Mouse (Mus musculus) cerebellum, postnatal 14 days (tissue): ENCODE results near the gene 4931423N10Rik.
A peak's percentile ranks its signal among the peaks of the same experiment; 100 is the strongest.

ENCODE experiments used
- DNase-seq, 2 experiments: peaks; one replicate each; pipeline ENCODE4 v3.0.0; 2021; ENCODE audit warnings: mixed read lengths in 2 of 2

Gene 4931423N10Rik

DNA sequence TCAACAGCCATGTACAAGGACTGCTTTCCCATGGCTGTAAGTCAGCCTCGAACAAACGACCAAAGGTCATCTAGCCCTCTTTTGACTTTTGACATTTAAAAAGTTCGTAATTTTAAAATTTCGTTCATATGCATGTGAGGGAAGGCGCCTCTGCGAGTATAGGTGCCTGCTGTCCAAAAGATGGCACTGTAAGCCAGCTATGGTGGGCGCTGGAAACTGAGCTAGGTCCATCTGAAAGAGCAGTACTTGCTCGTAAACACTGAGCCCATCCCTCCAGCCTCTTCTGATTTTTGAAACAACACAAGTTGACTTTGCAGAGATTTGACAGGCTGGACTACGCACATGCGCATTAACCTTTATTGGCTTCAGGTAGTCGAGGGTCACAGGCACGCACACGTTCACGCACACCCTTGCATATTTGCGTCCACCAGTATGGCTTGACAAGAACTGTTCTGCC lies at the start of gene 4931423N10Rik:
Gene 4931423N10Rik (plus strand): TSS at position 407 of the 457 bp plus-strand sequence.
- peak; percentile 8 to 10 for DNase-seq

DNA sequence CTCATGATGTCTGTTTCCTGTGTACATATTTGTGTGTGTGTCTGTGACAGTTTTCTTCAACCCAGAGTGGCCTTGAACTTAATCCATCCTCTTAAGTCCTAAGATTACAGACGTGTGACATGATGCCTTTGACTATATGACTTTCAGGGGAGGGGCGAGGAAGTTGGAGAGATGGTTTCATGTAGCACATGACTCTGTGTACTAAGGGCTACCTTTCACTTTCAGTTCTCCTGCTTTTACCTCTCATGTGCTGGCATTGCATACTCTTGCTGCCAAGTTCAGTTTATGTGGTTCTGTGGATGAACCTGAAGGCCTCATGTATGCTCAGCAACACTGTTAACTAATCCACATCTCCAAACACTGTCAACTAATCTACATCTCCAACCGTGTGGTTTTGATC lies 35.0 kb upstream of the 4931423N10Rik start:
- DNase-seq: no peak

DNA sequence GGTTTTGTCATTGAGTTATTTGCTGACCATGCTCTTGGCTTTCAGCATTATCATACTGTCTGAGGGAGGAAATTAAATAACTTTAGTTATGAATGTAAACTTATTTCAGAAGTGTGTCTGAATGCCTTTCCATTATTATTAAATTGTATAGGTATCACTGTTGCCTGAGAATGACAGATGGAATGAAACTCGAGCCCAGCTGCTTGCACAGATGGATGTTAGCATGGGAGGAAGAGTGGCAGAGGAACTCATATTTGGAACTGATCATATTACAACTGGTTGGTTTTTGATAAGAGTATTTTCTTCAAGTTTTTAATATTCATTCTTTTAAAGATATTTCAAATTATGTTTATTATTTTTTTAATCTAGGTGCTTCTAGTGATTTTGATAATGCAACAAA lies 12.9 kb upstream of the 4931423N10Rik start:
- DNase-seq: no peak

DNA sequence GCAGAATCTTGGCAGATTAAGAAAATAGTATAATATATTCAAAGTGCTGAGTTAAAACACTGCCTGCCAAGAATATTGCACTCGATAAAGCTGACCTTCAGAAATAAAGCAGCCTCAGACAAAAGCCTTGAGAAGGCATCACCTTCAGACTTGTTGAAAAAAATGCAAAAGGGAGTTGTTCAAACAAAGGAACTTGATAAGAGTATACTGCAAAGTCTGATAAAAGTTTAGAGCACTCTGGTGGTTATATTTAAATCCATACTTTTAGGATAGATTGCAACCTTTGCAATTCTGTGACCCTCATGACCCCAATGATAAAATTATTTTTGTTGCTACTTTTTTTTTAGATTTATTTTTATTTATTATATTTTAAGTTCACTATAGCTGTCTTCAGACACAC lies 6.2 kb upstream of the 4931423N10Rik start:
- DNase-seq: no peak

DNA sequence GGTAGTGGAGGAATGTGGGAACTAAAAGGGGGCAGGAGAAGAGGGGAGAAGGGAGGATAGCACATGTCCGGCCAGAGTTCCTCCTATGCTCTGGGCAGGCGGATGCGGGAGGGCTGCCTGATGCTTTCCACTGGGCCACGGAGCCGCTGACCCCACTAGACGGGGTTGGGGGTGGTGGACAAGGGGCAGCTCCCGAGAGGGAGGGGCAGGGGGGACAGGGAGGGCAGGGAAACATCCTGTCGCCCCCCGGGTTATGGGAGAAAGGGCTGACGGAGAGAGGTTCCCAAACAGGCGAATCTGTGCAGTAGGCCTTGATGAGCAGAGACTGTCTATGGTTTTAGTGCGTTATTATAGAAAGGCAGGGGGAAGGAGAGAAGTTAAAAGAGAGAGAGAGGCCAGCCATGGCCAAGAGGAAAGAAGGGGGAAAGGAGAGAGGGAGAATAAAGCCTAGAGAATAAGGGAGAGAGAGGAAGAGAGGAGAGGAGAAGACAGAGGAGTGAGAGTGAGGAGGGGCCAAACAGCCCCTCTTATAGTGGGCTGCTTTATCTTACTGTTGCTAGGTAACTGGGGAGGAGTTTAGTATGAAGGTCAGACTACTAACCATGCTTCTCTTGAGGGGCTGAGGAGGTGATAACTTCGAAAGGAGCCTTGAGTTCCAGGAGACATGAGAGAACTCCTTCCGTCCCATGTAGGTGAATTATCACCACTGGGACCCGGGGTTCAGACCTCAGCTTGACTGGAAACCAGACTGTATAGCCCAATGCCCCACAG lies 4.2 kb upstream of the 4931423N10Rik start:
- no peak for DNase-seq

DNA sequence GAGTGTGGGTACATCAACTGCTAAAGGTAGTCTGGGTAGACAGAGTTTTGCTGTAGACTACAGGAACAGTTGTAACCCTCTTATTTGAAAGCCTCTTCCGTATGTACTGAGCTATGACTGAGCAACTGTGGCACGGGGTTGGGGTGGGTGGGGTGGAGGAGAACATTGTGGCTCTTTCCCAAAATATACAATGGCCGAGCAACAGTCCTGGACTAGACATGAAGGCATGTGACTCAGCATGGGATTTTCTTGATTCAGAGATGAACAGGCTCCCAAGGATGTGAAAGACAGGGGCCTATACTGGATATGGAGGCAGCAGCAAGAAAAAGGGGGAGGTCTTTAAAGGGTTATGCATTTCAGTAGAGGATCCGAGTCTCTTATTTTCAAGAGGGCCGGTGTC lies 6.4 kb downstream of the 4931423N10Rik start:
- DNase-seq: no peak

DNA sequence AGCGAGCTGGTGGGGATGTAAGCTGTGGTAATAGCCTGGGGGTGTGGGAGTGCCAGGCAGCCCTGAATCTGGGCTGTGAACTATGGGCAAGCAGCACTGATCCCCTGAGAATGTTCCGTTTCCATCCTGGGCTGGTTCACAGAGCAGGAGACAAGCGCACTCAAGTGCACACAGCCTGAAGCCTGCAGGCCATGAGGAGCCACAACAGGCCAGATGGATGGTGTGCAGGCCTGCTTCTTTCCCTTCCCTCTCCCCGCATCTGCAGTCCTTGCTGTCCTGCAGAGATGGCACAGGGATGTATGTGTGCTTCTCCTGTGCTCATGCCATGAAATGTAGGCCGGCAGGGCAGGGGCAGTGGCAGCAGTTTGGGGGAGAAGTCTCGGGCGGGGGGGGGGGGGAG lies 17.9 kb downstream of the 4931423N10Rik start:
- DNase-seq: no peak

DNA sequence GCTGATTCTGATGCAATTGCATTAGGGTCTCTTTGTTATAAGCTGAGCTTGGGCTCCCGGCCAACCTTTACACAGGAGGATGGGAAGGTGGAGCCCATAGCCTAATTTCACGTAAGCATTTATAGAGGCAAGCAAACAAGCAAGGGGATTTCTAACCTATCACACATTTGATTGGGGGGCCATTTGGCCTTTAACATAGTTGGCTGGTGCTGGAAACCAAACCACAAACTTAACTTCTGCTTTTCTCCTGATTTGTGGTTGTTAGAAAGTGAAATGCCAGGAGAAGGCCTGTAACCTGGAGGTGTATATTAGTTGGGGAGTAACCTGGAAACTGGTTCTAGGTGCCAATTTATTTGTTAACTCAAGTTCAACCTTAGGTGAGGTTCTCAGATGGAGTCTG lies 21.2 kb downstream of the 4931423N10Rik start:
- DNase-seq: no peak

DNA sequence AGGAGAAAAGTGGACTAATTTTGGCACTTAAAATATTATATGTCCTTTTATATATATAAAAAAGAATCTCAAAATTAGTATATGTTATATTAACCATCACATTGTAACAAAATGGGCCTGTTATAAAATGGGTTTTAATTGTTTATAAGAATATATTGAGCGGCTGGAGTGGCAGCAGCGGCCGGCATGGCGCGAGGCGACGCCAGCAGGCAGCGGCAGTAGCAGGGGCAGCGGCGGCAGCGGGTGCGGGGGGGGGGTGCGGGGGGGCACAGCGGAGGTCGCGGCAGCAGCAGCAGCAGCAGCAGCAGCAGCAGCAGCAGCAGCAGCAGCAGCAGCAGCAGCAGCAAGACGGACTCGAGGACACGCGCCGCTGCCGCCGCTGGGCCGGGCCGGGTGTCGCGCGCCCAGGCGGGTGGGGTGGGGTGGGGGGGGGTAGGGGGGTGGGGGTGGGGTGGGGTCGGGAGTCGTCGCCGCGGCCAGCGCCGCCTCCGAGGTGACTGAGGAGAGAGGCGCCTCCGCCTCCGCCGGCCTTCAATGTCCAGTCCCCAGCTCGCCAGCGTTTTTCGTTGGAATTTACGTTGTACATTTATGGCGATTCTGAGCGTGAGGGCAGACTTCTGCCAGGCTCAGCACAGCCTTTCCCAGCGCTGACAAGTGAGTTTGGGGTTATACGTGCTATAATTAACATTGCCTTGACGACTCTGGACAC lies 26.9 kb downstream of the 4931423N10Rik start:
- peak; percentile 31 to 35 for DNase-seq

DNA sequence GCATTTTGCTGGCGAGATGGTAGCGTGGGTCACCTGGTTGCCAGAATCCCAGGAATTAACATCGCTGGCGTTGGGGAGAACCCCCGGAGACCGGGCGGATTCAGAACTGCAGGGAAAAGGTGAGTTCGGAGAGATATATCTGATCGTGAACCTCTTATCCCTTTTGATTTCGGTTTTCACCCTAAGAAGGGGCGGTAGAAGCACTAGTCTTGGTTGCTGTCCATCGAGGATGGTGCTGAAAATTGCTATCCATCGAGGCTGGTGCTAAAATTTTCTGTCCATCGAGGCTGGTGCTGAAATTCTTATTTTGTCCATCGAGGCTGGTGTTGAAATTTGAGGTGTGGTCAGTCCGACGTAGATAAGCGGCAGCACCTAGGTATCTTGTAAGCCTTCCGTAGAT lies 83.7 kb downstream of the 4931423N10Rik start:
- peak; percentile 1 to 6 for DNase-seq

DNA sequence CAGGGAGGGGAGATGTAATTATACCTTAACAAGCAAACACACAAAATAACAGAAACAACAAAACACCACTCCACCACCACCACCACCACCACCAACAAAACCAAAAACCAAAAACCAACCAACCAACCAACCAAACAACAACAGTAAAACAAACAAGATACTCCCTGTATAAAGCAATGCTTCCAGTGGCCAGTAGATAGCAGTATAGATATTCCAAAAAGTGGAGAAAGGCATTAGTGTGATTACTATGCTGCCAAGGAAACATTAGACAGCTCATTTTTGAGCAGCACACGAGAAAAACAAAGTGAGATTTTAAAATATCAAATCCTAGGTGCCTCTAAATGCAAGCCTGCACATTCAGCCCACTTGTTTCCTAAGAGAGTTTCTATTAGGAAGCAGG lies 107.6 kb downstream of the 4931423N10Rik start:
- peak; percentile 2 to 4 for DNase-seq
